Mouse (Mus musculus) ES-E14 (cell line): ENCODE results near the gene Ppp1r16b. TPM values are rescaled to one million over a fixed set of nuclear protein-coding genes. Genes with fewer than 3 reads are reported as not detected.
A peak's percentile ranks its signal among the peaks of the same experiment; 100 is the strongest.

ENCODE experiments used
- DNase-seq: peaks from one replicate; pipeline ENCODE4 v3.0.0-alpha.2; 2013; ENCODE audit warnings: low read depth, low spot score
- H3K27ac ChIP-seq: 2 replicates; pipeline ENCODE4 v1.5.1; 2012; ENCODE audit warnings: low read depth, mild to moderate bottlenecking, low read length, moderate library complexity, mixed read lengths; ENCODE audit not compliant: poor library complexity, insufficient read depth, severe bottlenecking
- H3K36me3 ChIP-seq: 2 replicates; pipeline ENCODE4 v1.6.1; 2012; ENCODE audit warnings: mild to moderate bottlenecking, low read length, moderate library complexity, mixed read lengths; ENCODE audit not compliant: control insufficient read depth, poor library complexity, insufficient read depth, severe bottlenecking
- H3K4me1 ChIP-seq, 2 experiments: fragments of 150-350 bp in 1 of 2; sonication (generic) in 1 of 2; 2 replicates each; pipeline ENCODE4 v1.6.1; 2012; ENCODE audit warnings: low read length in 2 of 2, mild to moderate bottlenecking in 1 of 2, mixed read lengths in 1 of 2; ENCODE audit not compliant: control insufficient read depth in 2 of 2, insufficient read depth in 2 of 2, poor library complexity in 1 of 2
- H3K4me3 ChIP-seq, 2 experiments: fragments of 150-350 bp in 1 of 2; sonication (generic) in 1 of 2; 2 replicates each; pipeline ENCODE4 v1.5.1; 2012; ENCODE audit warnings: low read length in 2 of 2, low read depth in 1 of 2, mild to moderate bottlenecking in 1 of 2, mixed read lengths in 1 of 2; ENCODE audit not compliant: insufficient read depth in 1 of 2, poor library complexity in 1 of 2, severe bottlenecking in 1 of 2
- H3K9ac ChIP-seq: 2 replicates; pipeline ENCODE4 v1.6.1; 2012; ENCODE audit warnings: low read depth, mild to moderate bottlenecking, low read length, mixed read lengths; ENCODE audit not compliant: poor library complexity, insufficient read depth, severe bottlenecking
- H3K9me3 ChIP-seq: fragments of 150-350 bp; sonication (generic); 2 replicates; pipeline ENCODE4 v1.6.1; 2012; ENCODE audit warnings: low read depth, mild to moderate bottlenecking, low read length; ENCODE audit not compliant: control insufficient read depth, insufficient read depth
- CHD2 ChIP-seq: IDR thresholded peaks from 2 replicates; pipeline ENCODE4 v1.6.1; 2014; ENCODE audit warnings: mild to moderate bottlenecking, low read depth, low read length, inconsistent platforms
- HCFC1 ChIP-seq: IDR thresholded peaks from 2 replicates; pipeline ENCODE4 v1.6.1; 2012; ENCODE audit warnings: low read length, inconsistent platforms, borderline replicate concordance; ENCODE audit not compliant: insufficient read depth
- MAFK ChIP-seq: IDR thresholded peaks from 2 replicates; pipeline ENCODE4 v1.6.1; 2014; ENCODE audit warnings: mild to moderate bottlenecking, low read depth, low read length, inconsistent platforms; ENCODE audit not compliant: insufficient read depth
- ZC3H11A ChIP-seq: IDR thresholded peaks from 2 replicates; pipeline ENCODE4 v1.6.1; 2012; ENCODE audit warnings: low read depth, mild to moderate bottlenecking, inconsistent platforms, low read length, borderline replicate concordance
- ZNF384 ChIP-seq: IDR thresholded peaks from 2 replicates; pipeline ENCODE4 v1.6.1; 2012; ENCODE audit warnings: low read depth, low read length, inconsistent platforms
- in situ Hi-C, 2 experiments: fragments of 600-800 bp; cut with MboI; formaldehyde crosslinking; loops; one replicate each; pipeline ENCODE4 v1.15.1; 2025; ENCODE audit warnings: low sequenced_read_pairs in 2 of 2, inconsistent platforms in 1 of 2; ENCODE audit not compliant: unreplicated experiment in 2 of 2
- total RNA-seq: library from RNA; depleted of rRNA; stranded (reverse); fragments of 300-350 nt; gene quantifications from 2 replicates; pipeline ENCODE4 v1.2.3, GENCODE M21; 2012; rRNA removed

Ppp1r16b gene
- 1.1 and 1.2 TPM in 2 replicates for total RNA-seq

- Histone ChIP-seq H3K9me3 (no peaks in the 10 kb centered on the region), H3K9ac (no peak within 1 kb of the TSS), H3K27ac (no peak within 1 kb of the TSS), H3K4me1 (peaks cover 4% of the 10 kb centered on the region in 2 experiments; a peak in 2 of 4 replicates), H3K36me3 (no peaks in the 10 kb centered on the region), H3K4me3 (no peak within 1 kb of the TSS)
- TF ChIP-seq HCFC1 (no peak), ZNF384 (no peak), MAFK (no peak), ZC3H11A (no peak), CHD2 (no peak)
- in situ Hi-C loops: no loop called here
- DNase-seq: no peak
Observed at GRCm38 (mm10) chr2:158665098-158665497, at the start of gene Ppp1r16b. Gene Ppp1r16b, plus strand, starts transcription at chr2:158665398.

DNA sequence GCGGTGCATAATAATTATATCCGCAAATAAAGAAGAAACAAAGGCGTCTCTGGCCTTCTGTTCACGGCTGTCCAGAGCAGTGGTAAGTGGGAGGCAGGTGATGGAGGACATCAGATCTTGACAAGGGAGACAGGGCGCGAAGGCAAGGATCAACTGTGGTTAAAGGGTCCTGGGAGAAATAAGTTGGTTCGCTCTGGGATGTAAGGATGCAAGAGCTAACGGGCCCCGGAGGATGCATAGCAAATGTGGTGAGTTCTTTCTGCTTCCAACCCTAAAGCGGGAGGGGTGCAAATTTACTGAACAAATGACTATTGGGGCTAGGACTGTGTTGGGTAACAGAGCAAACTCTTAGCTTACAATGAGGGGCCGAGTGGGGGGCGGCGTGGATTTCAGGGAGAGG lies 49.5 kb upstream of the Ppp1r16b start:
- in situ Hi-C loops: no loop called here
- DNase-seq: no peak
- no peak overlapping the region for H3K9ac ChIP-seq
- no peaks in the 10 kb centered on the region for H3K36me3 ChIP-seq
- peak overlapping the region in 1 of 2 experiments; percentile 1; a peak in 1 of 4 replicates for H3K4me3 ChIP-seq
- H3K9me3 ChIP-seq: no peaks in the 10 kb centered on the region
- TF ChIP-seq MAFK (no peak), ZC3H11A (no peak), CHD2 (no peak)
- H3K4me1 ChIP-seq: peaks cover 0 to 25% of the 10 kb centered on the region in 2 experiments; a peak in 2 of 4 replicates
- no peak overlapping the region for H3K27ac ChIP-seq

DNA sequence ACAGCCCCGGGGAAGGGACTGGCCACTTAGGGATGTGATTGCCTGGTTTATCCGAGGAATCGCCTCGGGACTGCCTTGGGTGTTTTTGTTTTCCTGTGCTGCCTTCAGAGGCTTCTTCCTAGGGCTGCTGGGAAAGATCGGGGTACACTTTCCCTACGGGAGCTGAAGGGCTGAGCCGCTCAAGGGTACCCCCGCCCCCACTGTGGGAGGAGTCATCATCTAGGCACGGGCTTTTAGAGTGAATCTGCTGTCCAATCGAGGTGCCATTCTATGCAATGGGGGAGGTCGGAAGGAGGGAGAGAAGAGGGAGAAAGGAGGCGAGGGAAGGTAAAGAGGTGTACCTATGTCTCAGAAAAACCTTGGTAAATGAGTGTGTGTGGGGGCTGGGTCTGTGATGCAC lies 48.9 kb upstream of the Ppp1r16b start:
- Histone ChIP-seq H3K27ac (no peak overlapping the region), H3K36me3 (no peaks in the 10 kb centered on the region), H3K4me3 (peak overlapping the region; percentile 26 to 47; a peak in 3 of 4 replicates), H3K4me1 (peaks cover 0 to 21% of the 10 kb centered on the region in 2 experiments; a peak in 2 of 4 replicates), H3K9me3 (no peaks in the 10 kb centered on the region), H3K9ac (no peak overlapping the region; the same call in 1 of the 2 replicates)
- in situ Hi-C loops: no loop called here
- no peak for TF ChIP-seq CHD2
- no peak for TF ChIP-seq ZC3H11A
- no peak for TF ChIP-seq MAFK
- no peak for TF ChIP-seq ZNF384
- TF ChIP-seq HCFC1: no peak
- no peak for DNase-seq

DNA sequence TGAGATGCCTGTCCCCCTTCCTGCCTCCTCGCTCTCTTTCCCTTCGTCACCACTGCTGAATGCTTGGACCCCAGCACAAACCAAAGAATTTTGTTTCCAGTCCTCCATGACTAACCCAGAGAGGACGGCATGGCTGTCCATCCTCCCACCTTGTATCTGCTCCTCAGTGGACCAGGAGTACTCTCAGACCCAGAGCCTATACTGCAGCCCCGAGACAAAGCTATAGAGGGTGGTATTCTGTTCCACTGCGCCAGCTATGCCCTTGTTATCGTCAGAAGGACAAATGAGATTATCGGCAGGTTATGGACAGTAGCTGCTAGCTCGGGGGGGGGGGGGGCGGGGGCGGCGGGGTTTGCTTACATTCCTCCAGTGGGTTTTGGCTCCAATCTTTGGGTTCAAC lies 48.4 kb upstream of the Ppp1r16b start:
- DNase-seq: no peak
- H3K9me3 ChIP-seq: no peaks in the 10 kb centered on the region
- no peak overlapping the region for H3K27ac ChIP-seq
- in situ Hi-C loops: no loop called here
- no peaks in the 10 kb centered on the region for H3K36me3 ChIP-seq
- peak overlapping the region in 1 of 2 experiments; percentile 18; a peak in 1 of 4 replicates for H3K4me3 ChIP-seq
- H3K9ac ChIP-seq: no peak overlapping the region
- no peak for TF ChIP-seq MAFK
- H3K4me1 ChIP-seq: peaks cover 0 to 19% of the 10 kb centered on the region in 2 experiments; a peak in 2 of 4 replicates

DNA sequence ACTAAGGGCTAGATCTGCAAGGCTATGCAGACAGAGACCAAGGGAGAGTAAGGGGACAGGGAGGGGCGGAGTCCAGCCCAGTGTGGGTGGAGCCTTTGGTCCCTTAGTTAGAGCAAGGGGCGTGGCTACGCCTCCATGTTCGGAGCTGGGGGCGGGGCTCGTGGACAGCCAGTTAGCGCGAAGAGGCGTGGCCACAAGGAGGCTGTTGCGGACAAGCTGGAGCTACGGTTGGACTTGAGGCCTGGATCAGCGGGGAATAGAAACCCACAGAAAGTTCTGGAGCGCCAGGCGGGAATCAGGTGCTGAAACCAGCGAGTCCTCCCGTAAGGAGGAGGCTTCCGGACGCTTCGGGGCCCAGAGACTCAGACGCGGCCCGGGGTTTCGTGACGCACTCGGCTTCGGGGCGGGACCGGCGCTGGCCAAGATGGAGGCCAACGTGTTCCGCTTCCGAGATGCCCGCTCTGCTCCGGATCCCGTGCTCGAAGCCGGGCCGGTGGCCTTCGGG lies 40.4 kb upstream of the Ppp1r16b start, which contains the start of gene Actr5:
Gene Actr5 (plus strand): TSS at position 171 of the 505 bp plus-strand sequence.
- in situ Hi-C loops: loop anchor here (5.0 to 10.0 kb wide), 2 partner anchors 77 to 80 kb away; no protein-coding TSS in a partner anchor
- Histone ChIP-seq H3K9ac (peak within 1 kb of the TSS; percentile 80), H3K36me3 (peaks cover 5% of the 10 kb centered on the region), H3K4me1 (peaks cover 0 to 1% of the 10 kb centered on the region in 2 experiments; a peak in 1 of 4 replicates), H3K27ac (no peak within 1 kb of the TSS), H3K9me3 (no peaks in the 10 kb centered on the region), H3K4me3 (peak within 1 kb of the TSS; percentile 80 to 100)
- TF ChIP-seq MAFK (no peak), ZC3H11A (no peak), HCFC1 (peak; percentile 46; the same call in 1 of the 2 replicates)
- DNase-seq: peak; percentile 99
